In the genomic region with DNA sequence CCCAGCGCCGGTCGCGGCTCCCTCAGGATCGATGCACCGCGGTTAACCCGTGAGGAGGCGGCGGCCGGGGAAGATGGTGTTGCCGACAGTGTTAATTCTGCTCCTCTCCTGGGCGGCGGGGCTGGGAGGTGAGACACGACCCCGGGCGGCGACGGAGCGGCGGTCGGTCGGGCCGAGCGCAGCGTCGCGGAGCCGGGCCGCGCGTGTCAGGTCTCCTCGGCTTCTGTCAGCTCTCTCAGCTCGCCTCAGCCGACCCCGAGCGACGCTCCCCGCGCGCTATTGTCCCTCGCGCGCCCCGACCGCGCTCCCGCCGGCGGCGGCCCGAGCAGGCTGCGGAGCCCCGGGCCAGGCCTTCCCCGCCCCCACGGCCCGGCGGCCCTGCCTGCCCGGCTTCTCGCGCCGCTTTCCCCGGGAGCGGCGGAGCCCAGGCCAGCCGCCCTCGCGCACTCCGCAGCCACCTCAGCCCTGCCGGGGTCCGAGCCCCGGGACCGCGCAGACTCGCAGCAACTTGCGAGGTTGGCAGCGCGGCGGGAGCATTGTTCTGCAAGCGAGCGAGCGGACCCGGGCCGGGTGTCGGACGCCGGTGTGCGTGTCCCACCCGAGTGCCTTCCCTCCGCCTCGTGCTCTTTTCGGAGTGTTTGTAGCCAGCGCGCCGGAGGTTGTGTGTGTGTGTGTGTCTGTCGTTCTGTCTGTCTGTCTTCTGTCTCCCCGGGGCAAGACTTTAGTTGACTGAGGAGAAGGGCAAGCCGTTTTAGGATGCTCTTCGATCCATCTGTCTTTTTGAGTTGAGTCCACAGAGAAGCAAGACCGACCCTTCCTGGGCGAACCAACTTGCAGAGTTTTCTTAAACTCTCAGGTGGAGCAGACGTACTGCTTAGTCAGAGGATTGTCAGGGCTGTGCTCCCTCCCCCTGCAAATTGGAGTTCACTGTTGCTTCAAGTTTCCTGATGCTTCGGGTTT, we compare ENCODE assay signal across 8 mouse cellular contexts. TPM values are rescaled to one million over a fixed set of nuclear protein-coding genes. Genes with fewer than 3 reads are reported as not detected.
A peak's percentile ranks its signal among the peaks of the same experiment; 100 is the strongest.
DNase-seq lines count a peak whose midpoint lies in the region; ATAC-seq and TF ChIP-seq lines count a peak whose summit lies in the region.

No protein-coding gene starts in this region.

- peak overlapping the region; percentile 96 for H3K27ac ChIP-seq in embryonic facial prominence, embryonic 14.5 days (replicated peaks; ENCODE audit: low read depth, low read length)
- H3K27ac ChIP-seq in heart, embryonic 11.5 days (ENCODE audit: low read depth, low read length), result peak overlapping the region; percentile 94
- H3K27ac ChIP-seq in kidney, embryonic 14.5 days (ENCODE audit: low read depth, low read length), result peak overlapping the region; percentile 95
- H3K27ac ChIP-seq in liver, embryonic 15.5 days (replicated peaks), result peak overlapping the region; percentile 99
- H3K27ac ChIP-seq in stomach, postnatal 0 days (replicated peaks), result peak overlapping the region; percentile 98

- H3K4me2 ChIP-seq in embryonic facial prominence, embryonic 14.5 days (ENCODE audit: low read depth, low read length), result peak overlapping the region; percentile 84
- peak overlapping the region; percentile 86 for H3K4me2 ChIP-seq in heart, embryonic 11.5 days
- H3K4me2 ChIP-seq in kidney, embryonic 14.5 days (replicated peaks; ENCODE audit: low read depth, low read length), result peak overlapping the region; percentile 66
- H3K4me2 ChIP-seq in liver, embryonic 15.5 days, result peak overlapping the region; percentile 68
- H3K4me2 ChIP-seq in stomach, postnatal 0 days (replicated peaks; ENCODE audit: low read depth), result peak overlapping the region; percentile 71

- DNase-seq in CD4-positive, CD25-positive, alpha-beta regulatory T cell, adult 2 months (ENCODE audit: low read depth, low spot score), result peak; percentile 58
- peak; percentile 28 for DNase-seq in adrenal gland, adult 8-10 months
- DNase-seq in embryonic facial prominence, embryonic 14.5 days (ENCODE audit: low spot score), result peak; percentile 66
- DNase-seq in natural killer cell, adult 2 months (ENCODE audit: low spot score in 2 of 2), result peak; percentile 30 to 44
- peak; percentile 56 for DNase-seq in stomach, postnatal 0 days (ENCODE audit: low spot score)

- no peaks in the 10 kb centered on the region for H3K27me3 ChIP-seq in embryonic facial prominence, embryonic 14.5 days (replicated peaks; ENCODE audit: control insufficient read depth, insufficient read depth, low read length)
- no peaks in the 10 kb centered on the region for H3K27me3 ChIP-seq in heart, embryonic 11.5 days (ENCODE audit: control insufficient read depth, insufficient read depth, low read length)
- H3K27me3 ChIP-seq in kidney, embryonic 14.5 days (ENCODE audit: control insufficient read depth, insufficient read depth, low read length), result no peaks in the 10 kb centered on the region
- no peaks in the 10 kb centered on the region for H3K27me3 ChIP-seq in liver, embryonic 15.5 days
- no peaks in the 10 kb centered on the region for H3K27me3 ChIP-seq in stomach, postnatal 0 days (ENCODE audit: control insufficient read depth, insufficient read depth, low read length)

- no peak for TF ChIP-seq CTCF in stomach, postnatal 0 days (IDR thresholded peaks at IDR 0.05; ENCODE audit: low read depth)

- peak overlapping the region; percentile 96 for H3K9ac ChIP-seq in embryonic facial prominence, embryonic 14.5 days (ENCODE audit: low read depth, low read length)
- peak overlapping the region; percentile 97 for H3K9ac ChIP-seq in heart, embryonic 11.5 days (ENCODE audit: low read depth, low read length)
- H3K9ac ChIP-seq in kidney, embryonic 14.5 days (ENCODE audit: low read depth, low read length), result peak overlapping the region; percentile 94
- peak overlapping the region; percentile 100 for H3K9ac ChIP-seq in liver, embryonic 15.5 days
- H3K9ac ChIP-seq in stomach, postnatal 0 days (ENCODE audit: low read length), result peak overlapping the region; percentile 98

- H3K4me3 ChIP-seq in embryonic facial prominence, embryonic 14.5 days (ENCODE audit: low read depth, low read length), result peak overlapping the region; percentile 92
- H3K4me3 ChIP-seq in heart, embryonic 11.5 days (ENCODE audit: low read depth, low read length), result peak overlapping the region; percentile 75
- H3K4me3 ChIP-seq in kidney, embryonic 14.5 days (ENCODE audit: low read length), result peak overlapping the region; percentile 65
- H3K4me3 ChIP-seq in liver, embryonic 15.5 days (replicated peaks), result peak overlapping the region; percentile 100
- peak overlapping the region; percentile 91 for H3K4me3 ChIP-seq in stomach, postnatal 0 days (ENCODE audit: low read depth, low read length)

- under 1% methylated on average over 45 of the region's 103 CpGs for WGBS in embryonic facial prominence, embryonic 14.5 days
- under 1% methylated on average over 70 of the region's 103 CpGs for WGBS in heart, embryonic 11.5 days (ENCODE audit: insufficient replicate concordance)
- 0% methylated on average over 81 of the region's 103 CpGs for WGBS in kidney, embryonic 14.5 days
- under 1% methylated on average over 101 of the region's 103 CpGs for WGBS in liver, embryonic 15.5 days (ENCODE audit: insufficient replicate concordance)
- under 1% methylated on average over 91 of the region's 103 CpGs for WGBS in stomach, postnatal 0 days

- ATAC-seq in embryonic facial prominence, embryonic 14.5 days (ENCODE audit: low read depth), result peak; percentile 56; the same call in 1 of the 2 replicates
- ATAC-seq in heart, embryonic 11.5 days (replicated peaks; ENCODE audit: insufficient number of reproducible peaks, low FRiP score, low TSS enrichment), result peak; percentile 71
- no peak; the same call in 1 of the 2 replicates for ATAC-seq in kidney, embryonic 14.5 days (ENCODE audit: low FRiP score, low TSS enrichment)
- ATAC-seq in liver, embryonic 15.5 days (ENCODE audit: insufficient read depth), result peak; percentile 45
- ATAC-seq in stomach, postnatal 0 days (ENCODE audit: low FRiP score, low TSS enrichment), result no peak; the same call in 1 of the 2 replicates

- H3K9me3 ChIP-seq in embryonic facial prominence, embryonic 14.5 days (ENCODE audit: control insufficient read depth, low read length), result no peaks in the 10 kb centered on the region
- no peaks in the 10 kb centered on the region for H3K9me3 ChIP-seq in heart, embryonic 11.5 days (replicated peaks; ENCODE audit: control insufficient read depth, low read length)
- H3K9me3 ChIP-seq in kidney, embryonic 14.5 days (ENCODE audit: control insufficient read depth, low read length), result no peaks in the 10 kb centered on the region
- H3K9me3 ChIP-seq in liver, embryonic 15.5 days (replicated peaks), result no peaks in the 10 kb centered on the region
- no peaks in the 10 kb centered on the region for H3K9me3 ChIP-seq in stomach, postnatal 0 days (ENCODE audit: control insufficient read depth, low read length)

- H3K36me3 ChIP-seq in embryonic facial prominence, embryonic 14.5 days (ENCODE audit: control insufficient read depth, insufficient read depth, low read length), result no peaks in the 10 kb centered on the region
- no peaks in the 10 kb centered on the region for H3K36me3 ChIP-seq in heart, embryonic 11.5 days (ENCODE audit: control insufficient read depth, insufficient read depth, low read length)
- H3K36me3 ChIP-seq in kidney, embryonic 14.5 days (ENCODE audit: control insufficient read depth, insufficient read depth, low read length), result no peaks in the 10 kb centered on the region
- peaks cover 4% of the 10 kb centered on the region; the same call in 1 of the 2 replicates for H3K36me3 ChIP-seq in liver, embryonic 15.5 days (replicated peaks)
- no peaks in the 10 kb centered on the region for H3K36me3 ChIP-seq in stomach, postnatal 0 days (ENCODE audit: control insufficient read depth, insufficient read depth, low read length)

- peaks cover 12% of the 10 kb centered on the region for H3K4me1 ChIP-seq in embryonic facial prominence, embryonic 14.5 days (ENCODE audit: control insufficient read depth, insufficient read depth, low read length)
- H3K4me1 ChIP-seq in heart, embryonic 11.5 days (ENCODE audit: control insufficient read depth, insufficient read depth, low read length), result 0 out of 2 replicates have a peak, but pooled peaks cover 6% of the 10 kb centered on the region
- H3K4me1 ChIP-seq in kidney, embryonic 14.5 days (ENCODE audit: control insufficient read depth, insufficient read depth, low read length), result peaks cover 13% of the 10 kb centered on the region
- peaks cover 45% of the 10 kb centered on the region for H3K4me1 ChIP-seq in liver, embryonic 15.5 days (replicated peaks)
- H3K4me1 ChIP-seq in stomach, postnatal 0 days (replicated peaks; ENCODE audit: control insufficient read depth, insufficient read depth), result no peaks in the 10 kb centered on the region

- no peak for TF ChIP-seq EP300 in stomach, postnatal 0 days (optimal IDR thresholded peaks at IDR 0.05)

RNA-seq across cellular contexts. Expression of gene Adam10, which starts 0.6 kb away (rescaled TPM):
- 10 to 100 TPM; 46.6 to 59.2 (median 54.2) TPM for total RNA-seq in adrenal gland, adult 8-10 months (2022)
- polyA plus RNA-seq in embryonic facial prominence, embryonic 14.5 days (2014; fragmentation: Nextera tagmentation; extraction: Ambion mirVana), result 63.5 and 67.7 TPM in 2 replicates
- 70.2 and 80.2 TPM in 2 replicates for polyA plus RNA-seq in heart, embryonic 11.5 days (2014; fragmentation: Nextera tagmentation; extraction: Ambion mirVana)
- 51.8 and 83.1 TPM in 2 replicates for polyA plus RNA-seq in kidney, embryonic 14.5 days (2014; fragmentation: Nextera tagmentation; extraction: Ambion mirVana)
- 71.4 and 71.9 TPM in 2 replicates for polyA plus RNA-seq in liver, embryonic 15.5 days (2015; fragmentation: Nextera tagmentation; extraction: Ambion mirVana)
- polyA plus RNA-seq in stomach, postnatal 0 days (2015; fragmentation: Nextera tagmentation; extraction: Ambion mirVana), result 48.1 and 48.2 TPM in 2 replicates

RNA-seq across cellular contexts. Expression of gene Mindy2, which starts 22.4 kb away (rescaled TPM):
- total RNA-seq in adrenal gland, adult 8-10 months (2022), result 10 to 100 TPM; 15.9 to 22.7 (median 19.1) TPM
- 15.3 and 15.5 TPM in 2 replicates for polyA plus RNA-seq in embryonic facial prominence, embryonic 14.5 days (2014; fragmentation: Nextera tagmentation; extraction: Ambion mirVana)
- 9.0 and 9.7 TPM in 2 replicates for polyA plus RNA-seq in heart, embryonic 11.5 days (2014; fragmentation: Nextera tagmentation; extraction: Ambion mirVana)
- polyA plus RNA-seq in kidney, embryonic 14.5 days (2014; fragmentation: Nextera tagmentation; extraction: Ambion mirVana), result 11.6 and 11.8 TPM in 2 replicates
- 18.5 and 20.1 TPM in 2 replicates for polyA plus RNA-seq in liver, embryonic 15.5 days (2015; fragmentation: Nextera tagmentation; extraction: Ambion mirVana)
- 11.8 and 12.5 TPM in 2 replicates for polyA plus RNA-seq in stomach, postnatal 0 days (2015; fragmentation: Nextera tagmentation; extraction: Ambion mirVana)

RNA-seq across cellular contexts. Expression of gene Gm10642, which starts 23.4 kb away (rescaled TPM):
- under 1 TPM; 0.37 to 0.65 (median 0.47) TPM for total RNA-seq in adrenal gland, adult 8-10 months (2022)
- 0.49 and 0.62 TPM in 2 replicates for polyA plus RNA-seq in embryonic facial prominence, embryonic 14.5 days (2014; fragmentation: Nextera tagmentation; extraction: Ambion mirVana)
- not detected in 2 replicates for polyA plus RNA-seq in heart, embryonic 11.5 days (2014; fragmentation: Nextera tagmentation; extraction: Ambion mirVana)
- 0.24 TPM in 1 of 2 replicates, not detected in the other for polyA plus RNA-seq in kidney, embryonic 14.5 days (2014; fragmentation: Nextera tagmentation; extraction: Ambion mirVana)
- polyA plus RNA-seq in liver, embryonic 15.5 days (2015; fragmentation: Nextera tagmentation; extraction: Ambion mirVana), result 1.4 TPM in 2 replicates
- 2.0 and 2.6 TPM in 2 replicates for polyA plus RNA-seq in stomach, postnatal 0 days (2015; fragmentation: Nextera tagmentation; extraction: Ambion mirVana)

Comparison
In these comparisons a context has a peak if more than half of its experiments do, and no peak if none do; other contexts are left out.
1. ATAC-seq: peak in embryonic facial prominence, embryonic 14.5 days (single experiment), heart, embryonic 11.5 days (single experiment) and liver, embryonic 15.5 days (single experiment); none in kidney, embryonic 14.5 days (single experiment) and stomach, postnatal 0 days (single experiment).
2. Peak in every context shown above with its lines, with median percentiles within 50 percentile points of each other: DNase-seq, H3K27ac ChIP-seq, H3K4me2 ChIP-seq, H3K4me3 ChIP-seq and H3K9ac ChIP-seq.